Mouse (Mus musculus) lung, embryonic 15.5 days (tissue): ENCODE measurements around the gene Bsph1. TPM values are rescaled to one million over a fixed set of nuclear protein-coding genes. Genes with fewer than 3 reads are reported as not detected.
"Not testable (repeated sequence)": the region's sequence is repeated elsewhere in the genome, so short reads cannot be mapped to it uniquely, and the experiment has no call there.

Experiments used
- ATAC-seq: fragments of 200-750 bp; cut with Nextera tagmentation; 2 replicates; pipeline ENCODE4 v1.8.0; 2017; ENCODE audit warnings: moderate number of reproducible peaks, borderline replicate concordance; ENCODE audit not compliant: low FRiP score, low TSS enrichment; ENCODE audit errors: extremely low read depth
- H3K27ac ChIP-seq: fragments of 300-500 bp; sonication (generic); 2 replicates; pipeline ENCODE4 v1.5.1; 2015; ENCODE audit warnings: moderate library complexity, mild to moderate bottlenecking, inconsistent platforms
- H3K27me3 ChIP-seq: fragments of 300-500 bp; sonication (generic); 2 replicates; pipeline ENCODE4 v1.6.1; 2015; ENCODE audit warnings: inconsistent platforms
- H3K36me3 ChIP-seq: fragments of 300-500 bp; sonication (generic); 2 replicates; pipeline ENCODE4 v1.6.1; 2015; ENCODE audit warnings: inconsistent platforms
- H3K4me1 ChIP-seq: fragments of 300-500 bp; sonication (generic); 2 replicates; pipeline ENCODE4 v1.6.1; 2015; ENCODE audit warnings: inconsistent platforms
- H3K4me2 ChIP-seq: fragments of 300-500 bp; sonication (generic); 2 replicates; pipeline ENCODE4 v1.6.1; 2015; ENCODE audit warnings: inconsistent platforms, mild to moderate bottlenecking, moderate library complexity
- H3K4me3 ChIP-seq: fragments of 300-500 bp; sonication (generic); 2 replicates; pipeline ENCODE4 v1.5.1; 2015; ENCODE audit warnings: mild to moderate bottlenecking, inconsistent platforms
- H3K9ac ChIP-seq: fragments of 300-500 bp; sonication (generic); 2 replicates; pipeline ENCODE4 v1.6.1; 2015; ENCODE audit warnings: inconsistent platforms
- H3K9me3 ChIP-seq: fragments of 300-500 bp; sonication (generic); 2 replicates; pipeline ENCODE4 v1.6.1; 2016; ENCODE audit warnings: inconsistent platforms
- WGBS: fragments of 180-500 bp; shearing (Covaris S2); methylation state at CpG from one replicate; pipeline ENCODE4 v1.1.7; 2015; 5-methylcytosine and 5-hydroxymethylcytosine counted together
- polyA plus RNA-seq: library from polyadenylated mRNA; unstranded; fragments of >200 nt; fragmentation: Nextera tagmentation; extraction: Ambion mirVana; gene quantifications from 2 replicates; pipeline ENCODE4 v1.2.1, GENCODE M21; 2015

The Bsph1 gene
- polyA plus RNA-seq, result not detected in 2 replicates

- H3K9ac ChIP-seq, H3K4me2 ChIP-seq, H3K27me3 ChIP-seq, H3K4me3 ChIP-seq, H3K9me3 ChIP-seq, ATAC-seq, H3K4me1 ChIP-seq, H3K36me3 ChIP-seq, H3K27ac ChIP-seq: not testable (repeated sequence)
- 77% methylated on average over 1 of the region's 1 CpGs for WGBS
Observed at GRCm38 (mm10) chr7:13450541-13450940, at the start of gene Bsph1. Bsph1 (plus strand) TSS chr7:13450841.

DNA sequence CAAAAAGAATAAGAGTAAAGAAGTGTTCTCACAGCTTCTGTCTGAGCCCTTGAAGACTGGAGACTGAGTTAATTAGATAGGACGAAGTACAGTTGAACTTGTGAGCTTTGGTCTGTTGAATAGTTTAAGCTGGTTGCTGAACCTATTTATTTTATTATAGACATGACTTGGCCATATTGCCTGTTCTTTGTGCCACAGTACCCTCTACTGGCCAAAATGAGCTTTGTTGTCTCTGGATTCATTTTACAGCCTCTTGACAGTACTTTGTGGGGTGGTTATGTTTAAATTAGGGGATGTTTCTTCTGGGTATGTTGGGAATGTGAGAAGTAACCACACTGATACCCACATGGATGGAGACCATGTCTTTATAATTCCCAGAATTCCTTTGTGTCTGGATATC, 60.9 kb downstream of the Bsph1 start:
- H3K9ac ChIP-seq, result no peak overlapping the region
- no peak overlapping the region for H3K4me3 ChIP-seq
- H3K4me2 ChIP-seq, result no peak overlapping the region
- WGBS, result 65% methylated on average over 1 of the region's 1 CpGs
- no peaks in the 10 kb centered on the region for H3K27me3 ChIP-seq
- ATAC-seq, result no peak
- no peaks in the 10 kb centered on the region for H3K4me1 ChIP-seq
- no peak overlapping the region for H3K27ac ChIP-seq
- no peaks in the 10 kb centered on the region for H3K36me3 ChIP-seq
- H3K9me3 ChIP-seq, result no peaks in the 10 kb centered on the region

Other genes with a start within 250 kb of the Bsph1 start
- not detected in 2 replicates for gene Vmn1r89, start 237.8 kb upstream of the Bsph1 start, polyA plus RNA-seq
- gene Lig1, start 173.6 kb upstream of the Bsph1 start, polyA plus RNA-seq, result 101 and 113 TPM in 2 replicates
- gene Zswim9, start 172.1 kb upstream of the Bsph1 start, polyA plus RNA-seq, result 8.5 and 10.0 TPM in 2 replicates
- gene Pla2g4c, start 126.2 kb upstream of the Bsph1 start, polyA plus RNA-seq, result 1.3 and 1.4 TPM in 2 replicates
- gene Cabp5, start 52.7 kb upstream of the Bsph1 start, polyA plus RNA-seq, result not detected in 2 replicates
- gene Bsph2, start 120.2 kb downstream of the Bsph1 start, polyA plus RNA-seq, result not detected in 2 replicates
- gene Sult2a5, start 173.1 kb downstream of the Bsph1 start, polyA plus RNA-seq, result not detected in 2 replicates